Mouse (Mus musculus): ENCODE measurements around the gene Gle1. TPM values are rescaled to one million over a fixed set of nuclear protein-coding genes. Genes with fewer than 3 reads are reported as not detected.
A peak's percentile ranks its signal among the peaks of the same experiment; 100 is the strongest.

Gle1 gene
- polyA plus RNA-seq, 1 experiment from 2014 or later: 53.7 TPM

DNA sequence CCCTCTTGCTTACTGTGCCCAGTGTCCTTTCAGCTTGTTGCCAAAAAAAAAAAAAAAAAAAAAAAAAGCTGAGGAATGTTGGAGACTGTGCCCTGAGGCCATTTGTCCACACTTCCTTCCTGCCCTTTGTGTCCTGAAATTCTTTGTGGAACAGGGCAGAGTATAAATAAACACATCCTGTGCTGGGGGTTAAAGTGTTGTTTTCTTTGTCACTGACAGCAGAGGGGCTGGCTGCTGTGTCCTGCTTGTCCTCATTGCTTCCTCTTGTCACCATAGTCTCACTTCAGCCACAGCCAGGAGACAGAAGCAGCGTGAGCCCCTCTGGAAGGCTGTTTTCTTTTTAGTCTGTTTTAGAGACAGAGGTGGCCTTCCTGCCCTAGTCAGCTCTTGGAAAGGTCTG is 9.5 kb downstream of the Gle1 start:
- no peaks in the 10 kb centered on the region for H3K4me1 ChIP-seq (replicated peaks; ENCODE audit: control insufficient read depth, insufficient read depth, low read length)
- no peaks in the 10 kb centered on the region for H3K9me3 ChIP-seq (ENCODE audit: control insufficient read depth, low read length)
- 88% methylated on average over 1 of the region's 1 CpGs for WGBS
- ATAC-seq (ENCODE audit: low FRiP score) (no peak), DNase-seq (ENCODE audit: low spot score) (no peak)
- no peak overlapping the region for H3K27ac ChIP-seq
- H3K4me3 ChIP-seq (replicated peaks; ENCODE audit: low read length): no peak overlapping the region
- H3K4me2 ChIP-seq (replicated peaks): no peak overlapping the region
- peaks cover 98% of the 10 kb centered on the region for H3K36me3 ChIP-seq (replicated peaks; ENCODE audit: control insufficient read depth, insufficient read depth)
- H3K9ac ChIP-seq: no peak overlapping the region
- H3K27me3 ChIP-seq (ENCODE audit: control insufficient read depth, insufficient read depth, low read length): no peaks in the 10 kb centered on the region

DNA sequence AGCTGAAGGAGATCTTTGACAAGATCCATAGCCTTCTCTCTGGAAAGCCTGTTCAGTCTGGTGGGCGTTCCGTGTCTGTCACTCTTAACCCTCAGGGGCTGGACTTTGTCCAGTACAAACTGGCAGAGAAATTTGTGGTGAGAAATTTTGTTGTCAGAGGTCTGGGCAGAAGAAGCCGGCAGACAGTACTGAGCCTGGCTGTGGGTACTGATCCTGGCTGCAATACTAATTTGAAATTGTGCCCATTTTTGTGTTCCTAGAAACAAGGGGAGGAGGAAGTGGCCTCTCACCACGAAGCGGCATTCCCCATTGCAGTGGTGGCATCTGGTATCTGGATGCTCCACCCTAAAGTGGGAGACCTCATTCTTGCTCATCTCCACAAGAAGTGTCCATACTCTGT is 13.7 kb downstream of the Gle1 start:
- Histone ChIP-seq H3K9ac (no peak overlapping the region), H3K9me3 (ENCODE audit: control insufficient read depth, low read length) (no peaks in the 10 kb centered on the region), H3K4me1 (replicated peaks; ENCODE audit: control insufficient read depth, insufficient read depth, low read length) (no peaks in the 10 kb centered on the region), H3K27me3 (ENCODE audit: control insufficient read depth, insufficient read depth, low read length) (no peaks in the 10 kb centered on the region), H3K4me2 (replicated peaks) (no peak overlapping the region), H3K36me3 (replicated peaks; ENCODE audit: control insufficient read depth, insufficient read depth) (peaks cover 98% of the 10 kb centered on the region), H3K27ac (no peak overlapping the region), H3K4me3 (replicated peaks; ENCODE audit: low read length) (no peak overlapping the region)
- whole genome bisulfite sequencing: 96% methylated on average over 5 of the region's 5 CpGs
- ATAC-seq (ENCODE audit: low FRiP score): no peak
- DNase-seq (ENCODE audit: low spot score): no peak

DNA sequence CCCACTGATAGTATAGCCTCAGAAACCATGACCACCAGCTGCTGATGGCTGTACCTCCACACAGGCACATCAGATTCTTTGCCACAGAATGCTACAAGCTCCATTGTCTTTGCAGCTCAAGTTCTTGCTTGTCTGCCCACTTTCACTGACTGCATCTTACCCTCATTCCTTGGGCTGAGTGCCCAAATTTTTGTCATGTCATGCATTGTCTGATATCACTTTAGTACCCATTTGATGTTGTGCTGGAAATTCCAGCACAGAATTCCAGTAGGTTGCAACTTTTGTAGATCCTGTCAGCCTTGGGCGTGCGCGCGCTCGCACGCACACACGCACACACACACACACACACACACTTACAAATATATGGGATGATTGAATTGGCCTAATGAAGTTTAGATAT is 26.0 kb downstream of the Gle1 start:
- Histone ChIP-seq H3K4me2 (replicated peaks) (no peak overlapping the region), H3K27me3 (ENCODE audit: control insufficient read depth, insufficient read depth, low read length) (no peaks in the 10 kb centered on the region), H3K9me3 (ENCODE audit: control insufficient read depth, low read length) (no peaks in the 10 kb centered on the region), H3K27ac (no peak overlapping the region), H3K36me3 (replicated peaks; ENCODE audit: control insufficient read depth, insufficient read depth) (peaks cover 42% of the 10 kb centered on the region), H3K4me3 (replicated peaks; ENCODE audit: low read length) (no peak overlapping the region), H3K4me1 (replicated peaks; ENCODE audit: control insufficient read depth, insufficient read depth, low read length) (peaks cover 16% of the 10 kb centered on the region), H3K9ac (no peak overlapping the region)
- ATAC-seq (ENCODE audit: low FRiP score): no peak
- 97% methylated on average over 7 of the region's 7 CpGs for WGBS
- DNase-seq (ENCODE audit: low spot score): no peak

DNA sequence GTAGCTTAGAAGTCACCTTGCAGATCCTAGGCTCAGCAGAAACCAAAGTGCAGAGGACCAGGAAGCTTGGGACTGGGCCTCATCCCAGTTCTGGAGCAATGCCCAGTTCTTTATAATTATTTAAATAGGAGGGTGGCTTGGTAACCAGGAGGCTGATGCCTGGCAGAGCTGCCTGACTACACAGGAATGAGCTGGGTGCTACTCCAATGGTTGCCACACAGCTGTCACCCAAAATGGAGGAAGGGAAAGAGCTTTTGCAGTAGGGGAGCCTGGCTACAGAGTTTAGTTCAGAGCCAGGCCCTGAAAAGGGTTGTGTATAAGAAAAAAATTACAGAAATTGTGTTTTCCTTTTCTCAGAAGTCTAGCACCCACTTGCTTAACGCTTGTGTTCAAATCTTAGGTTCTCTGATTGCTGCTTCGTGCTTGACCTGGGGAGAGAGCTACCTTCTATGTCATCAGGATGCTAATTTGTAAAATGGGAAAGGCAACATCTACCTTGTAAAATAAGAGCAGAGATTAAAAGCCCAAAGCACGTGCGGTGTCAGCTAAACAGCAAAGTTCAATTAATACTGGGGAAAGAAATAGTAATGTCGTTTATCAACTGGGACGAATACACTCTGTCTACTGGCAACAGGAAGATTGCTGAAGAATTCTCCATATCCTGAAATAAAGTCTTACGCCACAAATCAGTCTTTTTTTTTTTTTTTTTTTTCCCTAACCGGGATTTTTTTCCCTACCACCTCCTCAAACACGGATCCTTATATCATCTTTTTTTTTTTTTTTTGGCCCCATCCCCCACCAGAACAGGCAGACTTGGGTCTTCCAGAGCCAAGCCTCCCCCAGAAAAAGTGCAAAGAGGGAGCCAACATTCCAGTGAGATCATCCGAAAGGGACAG is 29.4 kb downstream of the Gle1 start:
- WGBS: 17% methylated on average over 10 of the region's 10 CpGs

DNA sequence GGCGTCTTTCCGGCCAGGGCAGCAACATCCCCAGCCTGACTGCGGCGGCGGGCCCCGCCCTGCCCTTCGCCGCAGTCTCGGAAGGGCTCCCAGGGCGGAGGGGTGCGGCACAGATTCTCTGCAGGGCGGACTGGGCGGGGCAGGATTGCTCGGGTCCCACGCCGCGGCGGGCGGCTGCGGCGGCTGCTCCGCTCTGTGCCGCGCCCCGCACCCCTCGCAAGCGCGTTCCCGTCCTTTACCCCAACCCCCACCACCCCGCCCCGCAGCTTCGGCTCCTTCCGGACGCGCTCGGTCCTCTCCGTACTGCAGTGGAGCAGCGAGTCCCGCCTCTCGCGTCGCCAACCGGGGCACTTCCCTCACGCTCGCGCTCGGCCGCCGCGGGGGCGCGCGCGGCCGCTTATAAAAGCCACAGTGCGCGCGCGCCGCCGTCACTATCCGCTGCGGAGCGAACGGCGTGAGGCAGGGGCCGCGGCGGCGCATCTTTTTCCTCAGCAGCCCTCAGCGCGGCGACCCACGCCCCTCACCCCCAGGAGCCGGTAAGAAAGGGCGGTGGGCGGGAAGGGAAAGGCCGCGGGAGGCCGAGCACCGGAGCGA is 30.1 kb downstream of the Gle1 start, which contains the start of gene Sptan1:
Sptan1 (plus strand) TSS at position 311 of the 594 bp plus-strand sequence.
- under 1% methylated on average over 74 of the region's 82 CpGs for WGBS
- peak within 1 kb of the TSS; percentile 100 for H3K4me3 ChIP-seq (replicated peaks; ENCODE audit: low read length)
- peak; percentile 99 for ATAC-seq (ENCODE audit: low FRiP score)
- peaks cover 26% of the 10 kb centered on the region for H3K36me3 ChIP-seq (replicated peaks; ENCODE audit: control insufficient read depth, insufficient read depth)
- no peaks in the 10 kb centered on the region for H3K9me3 ChIP-seq (ENCODE audit: control insufficient read depth, low read length)
- peak; percentile 97 for DNase-seq (ENCODE audit: low spot score)
- peaks cover 55% of the 10 kb centered on the region for H3K4me1 ChIP-seq (replicated peaks; ENCODE audit: control insufficient read depth, insufficient read depth, low read length)
- peak within 1 kb of the TSS; percentile 72 for H3K4me2 ChIP-seq (replicated peaks)
- H3K9ac ChIP-seq: peak within 1 kb of the TSS; percentile 99
- peak within 1 kb of the TSS; percentile 98 for H3K27ac ChIP-seq
- no peaks in the 10 kb centered on the region for H3K27me3 ChIP-seq (ENCODE audit: control insufficient read depth, insufficient read depth, low read length)

More for the DNA sequence above, 29.4 kb downstream of the Gle1 start:
- Histone ChIP-seq H3K9ac (peak overlapping the region; percentile 99), H3K4me1 (replicated peaks; ENCODE audit: control insufficient read depth, insufficient read depth, low read length) (peaks cover 47% of the 10 kb centered on the region), H3K9me3 (ENCODE audit: control insufficient read depth, low read length) (no peaks in the 10 kb centered on the region), H3K27ac (peak overlapping the region; percentile 98), H3K36me3 (replicated peaks; ENCODE audit: control insufficient read depth, insufficient read depth) (peaks cover 26% of the 10 kb centered on the region), H3K4me2 (replicated peaks) (peak overlapping the region; percentile 51), H3K27me3 (ENCODE audit: control insufficient read depth, insufficient read depth, low read length) (no peaks in the 10 kb centered on the region), H3K4me3 (replicated peaks; ENCODE audit: low read length) (peak overlapping the region; percentile 100)
- peak; percentile 59 for DNase-seq (ENCODE audit: low spot score)
- ATAC-seq (ENCODE audit: low FRiP score): no peak

DNA sequence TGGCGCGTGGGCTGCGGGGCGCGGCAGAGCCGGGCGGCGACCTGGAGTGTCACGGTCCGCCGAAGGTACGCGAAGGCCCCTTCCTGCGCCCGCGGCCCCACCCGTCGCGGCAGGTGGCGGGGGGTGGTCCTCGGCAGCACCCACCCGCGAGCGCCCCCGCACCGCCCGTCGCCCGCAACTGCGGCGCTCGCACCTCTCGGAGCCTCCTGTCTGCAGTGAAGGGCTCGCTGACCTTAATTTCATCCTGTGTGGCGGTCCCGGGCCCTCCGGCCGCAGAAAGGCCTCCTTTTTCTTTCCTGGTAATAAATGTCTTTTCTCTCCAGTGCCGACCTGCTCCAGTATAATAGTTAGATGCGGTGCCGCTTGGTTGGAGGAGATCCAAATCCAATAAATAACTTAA is 30.7 kb downstream of the Gle1 start:
- Histone ChIP-seq H3K27ac (peak overlapping the region; percentile 98), H3K9ac (peak overlapping the region; percentile 99), H3K4me2 (replicated peaks) (peak overlapping the region; percentile 72), H3K4me1 (replicated peaks; ENCODE audit: control insufficient read depth, insufficient read depth, low read length) (peaks cover 58% of the 10 kb centered on the region), H3K9me3 (ENCODE audit: control insufficient read depth, low read length) (no peaks in the 10 kb centered on the region), H3K36me3 (replicated peaks; ENCODE audit: control insufficient read depth, insufficient read depth) (peaks cover 31% of the 10 kb centered on the region), H3K4me3 (replicated peaks; ENCODE audit: low read length) (peak overlapping the region; percentile 100), H3K27me3 (ENCODE audit: control insufficient read depth, insufficient read depth, low read length) (no peaks in the 10 kb centered on the region)
- DNase-seq (ENCODE audit: low spot score) (peak; percentile 44), ATAC-seq (ENCODE audit: low FRiP score) (peak; percentile 34; the same call in 1 of the 2 replicates)
- under 1% methylated on average over 27 of the region's 41 CpGs for WGBS

DNA sequence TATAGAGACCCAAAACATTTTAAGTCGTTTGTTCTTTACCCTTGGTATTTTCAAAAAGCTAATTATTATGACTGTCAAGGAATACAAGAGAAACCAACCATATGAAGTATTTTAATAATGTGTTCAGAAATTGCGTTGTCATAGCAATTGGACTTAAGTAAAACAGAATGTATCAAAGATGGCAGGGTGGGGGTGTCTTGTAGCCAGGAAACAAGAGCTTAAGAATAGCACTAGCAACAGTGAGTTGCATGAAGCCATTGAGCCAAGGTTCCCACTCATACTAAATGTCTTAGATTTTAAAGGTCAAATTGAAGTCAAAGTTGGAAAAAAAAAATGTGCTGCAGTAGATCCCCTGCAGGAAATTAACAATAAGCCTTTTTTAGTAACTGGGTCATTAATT is 31.6 kb downstream of the Gle1 start:
- ATAC-seq (ENCODE audit: low FRiP score): no peak
- H3K4me1 ChIP-seq (replicated peaks; ENCODE audit: control insufficient read depth, insufficient read depth, low read length): peaks cover 64% of the 10 kb centered on the region
- peak overlapping the region; percentile 98; the same call in 1 of the 2 replicates for H3K27ac ChIP-seq
- peak overlapping the region; percentile 100 for H3K4me3 ChIP-seq (replicated peaks; ENCODE audit: low read length)
- WGBS: 62% methylated on average over 2 of the region's 2 CpGs
- no peaks in the 10 kb centered on the region for H3K27me3 ChIP-seq (ENCODE audit: control insufficient read depth, insufficient read depth, low read length)
- H3K36me3 ChIP-seq (replicated peaks; ENCODE audit: control insufficient read depth, insufficient read depth): peaks cover 37% of the 10 kb centered on the region
- DNase-seq (ENCODE audit: low spot score): no peak
- H3K9ac ChIP-seq: peak overlapping the region; percentile 99
- H3K4me2 ChIP-seq (replicated peaks): peak overlapping the region; percentile 72
- no peaks in the 10 kb centered on the region for H3K9me3 ChIP-seq (ENCODE audit: control insufficient read depth, low read length)

DNA sequence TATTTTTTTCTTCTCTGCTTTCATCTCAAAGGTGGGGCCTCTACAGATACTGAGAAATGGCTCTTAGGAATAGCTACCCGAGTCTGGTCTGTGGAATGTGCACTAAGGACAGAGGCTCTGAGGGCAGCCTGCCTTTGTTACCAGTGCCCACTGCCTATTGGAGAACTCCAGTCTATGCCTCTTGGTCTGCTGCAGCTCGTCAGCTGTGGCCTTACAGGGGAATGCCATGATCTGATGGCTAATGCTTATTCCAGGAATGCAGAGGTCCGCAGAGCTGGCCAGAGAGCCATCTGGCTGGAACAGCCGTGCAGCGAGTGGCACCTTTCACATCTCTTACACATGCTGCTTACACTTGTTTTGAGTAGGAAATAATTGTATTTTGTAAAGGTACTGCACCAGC is 32.5 kb downstream of the Gle1 start:
- H3K27me3 ChIP-seq (ENCODE audit: control insufficient read depth, insufficient read depth, low read length): no peaks in the 10 kb centered on the region
- peaks cover 46% of the 10 kb centered on the region for H3K36me3 ChIP-seq (replicated peaks; ENCODE audit: control insufficient read depth, insufficient read depth)
- no peak for ATAC-seq (ENCODE audit: low FRiP score)
- H3K9ac ChIP-seq: peak overlapping the region; percentile 53
- no peaks in the 10 kb centered on the region for H3K9me3 ChIP-seq (ENCODE audit: control insufficient read depth, low read length)
- no peak for DNase-seq (ENCODE audit: low spot score)
- H3K27ac ChIP-seq: no peak overlapping the region; the same call in 1 of the 2 replicates
- WGBS: 44% methylated on average over 5 of the region's 5 CpGs
- H3K4me3 ChIP-seq (replicated peaks; ENCODE audit: low read length): peak overlapping the region; percentile 100
- H3K4me2 ChIP-seq (replicated peaks): peak overlapping the region; percentile 72
- peaks cover 67% of the 10 kb centered on the region for H3K4me1 ChIP-seq (replicated peaks; ENCODE audit: control insufficient read depth, insufficient read depth, low read length)

DNA sequence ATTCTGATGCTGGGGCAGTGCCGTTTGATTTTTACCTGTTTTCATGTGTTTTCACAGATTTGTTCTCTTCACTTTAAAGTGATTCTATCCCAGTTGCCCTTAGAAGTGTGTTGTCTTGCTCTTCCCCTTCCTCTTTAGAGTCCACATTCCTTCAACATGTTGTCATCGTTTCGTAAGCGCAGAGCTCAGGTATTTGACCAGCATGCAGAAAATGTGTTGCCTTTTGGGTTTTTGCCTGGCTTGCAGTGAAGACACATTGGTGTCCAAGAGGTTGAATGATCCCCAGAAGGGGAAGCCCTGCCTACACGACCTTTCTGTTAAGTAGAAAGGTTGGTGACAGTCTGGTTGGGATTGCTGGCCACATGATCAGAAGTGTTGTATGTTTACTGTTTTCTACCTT is 33.4 kb downstream of the Gle1 start:
- Histone ChIP-seq H3K36me3 (replicated peaks; ENCODE audit: control insufficient read depth, insufficient read depth) (peaks cover 49% of the 10 kb centered on the region), H3K9ac (peak overlapping the region; percentile 24; the same call in 1 of the 2 replicates), H3K4me3 (replicated peaks; ENCODE audit: low read length) (peak overlapping the region; percentile 100; the same call in 1 of the 2 replicates), H3K27me3 (ENCODE audit: control insufficient read depth, insufficient read depth, low read length) (no peaks in the 10 kb centered on the region), H3K4me2 (replicated peaks) (peak overlapping the region; percentile 72), H3K9me3 (ENCODE audit: control insufficient read depth, low read length) (no peaks in the 10 kb centered on the region), H3K4me1 (replicated peaks; ENCODE audit: control insufficient read depth, insufficient read depth, low read length) (peaks cover 66% of the 10 kb centered on the region), H3K27ac (no peak overlapping the region)
- no peak for ATAC-seq (ENCODE audit: low FRiP score)
- WGBS: 83% methylated on average over 5 of the region's 5 CpGs
- no peak for DNase-seq (ENCODE audit: low spot score)

All from hindbrain, embryonic 14.5 days (tissue).